Mouse (Mus musculus): ENCODE results near the gene Sirpa. TPM values are rescaled to one million over a fixed set of nuclear protein-coding genes. Genes with fewer than 3 reads are reported as not detected.

The Sirpa gene
- total and polyA plus RNA-seq, 3 experiments, result 20.4 to 30.6 (median 27.1) TPM

- no peak overlapping the region for H3K27ac ChIP-seq (ENCODE audit: insufficient read depth, low read depth)
- H3K9me3 ChIP-seq (replicated peaks; ENCODE audit: low read length), result no peaks in the 10 kb centered on the region
- H3K79me2 ChIP-seq (replicated peaks; ENCODE audit: control insufficient read depth, extremely low read depth, insufficient read depth, poor library complexity, severe bottlenecking), result peaks cover 2% of the 10 kb centered on the region; the same call in 1 of the 2 replicates
- TF ChIP-seq MEF2A (IDR thresholded peaks at IDR 0.05; ENCODE audit: borderline replicate concordance, low read depth, low read length) (no peak), JUN (IDR thresholded peaks at IDR 0.05; ENCODE audit: insufficient read depth, low read depth, low read length) (no peak), UBTF (IDR thresholded peaks at IDR 0.05; ENCODE audit: low read depth, low read length) (no peak), ETS1 (conservative IDR thresholded peaks at IDR 0.05; ENCODE audit: low read depth, low read length) (no peak), MAFK (IDR thresholded peaks at IDR 0.05; ENCODE audit: insufficient replicate concordance, low read length) (no peak), CTCF (conservative IDR thresholded peaks at IDR 0.05 in 1 of 2, IDR thresholded peaks at IDR 0.05 in 1 of 2; ENCODE audit: low read depth in 2 of 2, low read length in 2 of 2) (no peak), SMC3 (IDR thresholded peaks at IDR 0.05; ENCODE audit: low read depth, low read length) (no peak)
- H3K4me1 ChIP-seq (ENCODE audit: control insufficient read depth in 1 of 2, insufficient read depth in 2 of 2), result peaks cover 10 to 64% of the 10 kb centered on the region in 2 experiments
- no peak for DNase-seq (ENCODE audit: extremely low read depth)
- dilution Hi-C loops (cut with MboI; ENCODE audit: extremely low pct_ligation_motif_present, extremely low pct_unique_long_range_greater_than_20kb, low sequenced_read_pairs), result no loop called here
- no peak overlapping the region for H3K4me2 ChIP-seq (ENCODE audit: insufficient read depth, low read depth, poor library complexity, severe bottlenecking)
- no peak overlapping the region for H3K9ac ChIP-seq (ENCODE audit: insufficient read depth, low read depth)
- no peak overlapping the region for H3K4me3 ChIP-seq (replicated peaks in 1 of 3; ENCODE audit: low read depth in 2 of 3, low read length in 2 of 3, poor library complexity in 1 of 3)
- in situ Hi-C loops (cut with MboI; ENCODE audit: low pct_ligation_motif_present, low pct_unique_long_range_greater_than_20kb, low sequenced_read_pairs), result no loop called here
- H3K36me3 ChIP-seq (replicated peaks in 1 of 2; ENCODE audit: control insufficient read depth in 1 of 2, insufficient read depth in 1 of 2, low read length in 1 of 2), result peaks cover 3 to 63% of the 10 kb centered on the region in 2 experiments
- no peaks in the 10 kb centered on the region for H3K27me3 ChIP-seq (replicated peaks)
These were observed 10.9 kb downstream of the Sirpa start for GRCm38 (mm10) chr2:129603536-129603935.

- Histone ChIP-seq H3K4me1 (ENCODE audit: control insufficient read depth in 1 of 2, insufficient read depth in 2 of 2) (peaks cover 10 to 62% of the 10 kb centered on the region in 2 experiments), H3K27ac (ENCODE audit: insufficient read depth, low read depth) (no peak overlapping the region), H3K79me2 (replicated peaks; ENCODE audit: control insufficient read depth, extremely low read depth, insufficient read depth, poor library complexity, severe bottlenecking) (peaks cover 2% of the 10 kb centered on the region; the same call in 1 of the 2 replicates), H3K36me3 (replicated peaks in 1 of 2; ENCODE audit: control insufficient read depth in 1 of 2, insufficient read depth in 1 of 2, low read length in 1 of 2) (peaks cover 8 to 63% of the 10 kb centered on the region in 2 experiments), H3K4me2 (ENCODE audit: insufficient read depth, low read depth, poor library complexity, severe bottlenecking) (no peak overlapping the region), H3K4me3 (replicated peaks in 1 of 3; ENCODE audit: low read depth in 2 of 3, low read length in 2 of 3, poor library complexity in 1 of 3) (no peak overlapping the region), H3K9me3 (replicated peaks; ENCODE audit: low read length) (no peaks in the 10 kb centered on the region), H3K9ac (ENCODE audit: insufficient read depth, low read depth) (no peak overlapping the region), H3K27me3 (replicated peaks) (no peaks in the 10 kb centered on the region)
- no peak for TF ChIP-seq SMC3 (IDR thresholded peaks at IDR 0.05; ENCODE audit: low read depth, low read length)
- TF ChIP-seq ELF1 (IDR thresholded peaks at IDR 0.05; ENCODE audit: low read depth, low read length), result no peak
- TF ChIP-seq NRF1 (IDR thresholded peaks at IDR 0.05; ENCODE audit: low read depth, low read length), result no peak
- no peak for TF ChIP-seq SIN3A (IDR thresholded peaks at IDR 0.05; ENCODE audit: low read length)
- DNase-seq (ENCODE audit: extremely low read depth), result no peak
- dilution Hi-C loops (cut with MboI; ENCODE audit: extremely low pct_ligation_motif_present, extremely low pct_unique_long_range_greater_than_20kb, low sequenced_read_pairs), result no loop called here
- in situ Hi-C loops (cut with MboI; ENCODE audit: low pct_ligation_motif_present, low pct_unique_long_range_greater_than_20kb, low sequenced_read_pairs), result no loop called here
These were observed 11.4 kb downstream of the Sirpa start for GRCm38 (mm10) chr2:129604032-129604431.

- Histone ChIP-seq H3K27ac (ENCODE audit: insufficient read depth, low read depth) (no peak overlapping the region), H3K4me3 (replicated peaks in 1 of 3; ENCODE audit: low read depth in 2 of 3, low read length in 2 of 3, poor library complexity in 1 of 3) (no peak overlapping the region), H3K9ac (ENCODE audit: insufficient read depth, low read depth) (no peak overlapping the region), H3K4me1 (ENCODE audit: control insufficient read depth in 1 of 2, insufficient read depth in 2 of 2) (peaks cover 10 to 51% of the 10 kb centered on the region in 2 experiments), H3K36me3 (replicated peaks in 1 of 2; ENCODE audit: control insufficient read depth in 1 of 2, insufficient read depth in 1 of 2, low read length in 1 of 2) (peaks cover 23 to 68% of the 10 kb centered on the region in 2 experiments), H3K79me2 (replicated peaks; ENCODE audit: control insufficient read depth, extremely low read depth, insufficient read depth, poor library complexity, severe bottlenecking) (peaks cover 2% of the 10 kb centered on the region; the same call in 1 of the 2 replicates), H3K9me3 (replicated peaks; ENCODE audit: low read length) (no peaks in the 10 kb centered on the region), H3K4me2 (ENCODE audit: insufficient read depth, low read depth, poor library complexity, severe bottlenecking) (no peak overlapping the region), H3K27me3 (replicated peaks) (no peaks in the 10 kb centered on the region)
- dilution Hi-C loops (cut with MboI; ENCODE audit: extremely low pct_ligation_motif_present, extremely low pct_unique_long_range_greater_than_20kb, low sequenced_read_pairs) (no loop called here), in situ Hi-C loops (cut with MboI; ENCODE audit: low pct_ligation_motif_present, low pct_unique_long_range_greater_than_20kb, low sequenced_read_pairs) (no loop called here)
- DNase-seq (ENCODE audit: extremely low read depth), result no peak
- TF ChIP-seq TCF12 (IDR thresholded peaks at IDR 0.05; ENCODE audit: low read depth, low read length) (no peak), KAT2A (IDR thresholded peaks at IDR 0.05; ENCODE audit: insufficient replicate concordance, low read length) (no peak), ETS1 (conservative IDR thresholded peaks at IDR 0.05; ENCODE audit: low read depth, low read length) (no peak), ELF1 (IDR thresholded peaks at IDR 0.05; ENCODE audit: low read depth, low read length) (no peak), POLR2AphosphoS2 (IDR thresholded peaks at IDR 0.05; ENCODE audit: low read depth, low read length) (no peak), PAX5 (IDR thresholded peaks at IDR 0.05; ENCODE audit: low read length) (no peak), ZKSCAN1 (IDR thresholded peaks at IDR 0.05; ENCODE audit: borderline replicate concordance, low read depth, low read length) (no peak), MAX (IDR thresholded peaks at IDR 0.05; ENCODE audit: low read length) (no peak), MXI1 (IDR thresholded peaks at IDR 0.05; ENCODE audit: low read depth, low read length) (no peak), POLR2A (IDR thresholded peaks at IDR 0.05; ENCODE audit: low read depth, low read length) (no peak)
These were observed 13.2 kb downstream of the Sirpa start for GRCm38 (mm10) chr2:129605816-129606215.
